Mouse (Mus musculus) embryonic fibroblast, embryonic 13.5 days (primary cell): ENCODE results near the gene Acy3. TPM values are rescaled to one million over a fixed set of nuclear protein-coding genes. Genes with fewer than 3 reads are reported as not detected.

Experiments
- H3K27ac ChIP-seq: 2 replicates; pipeline ENCODE4 v1.5.1; 2012; ENCODE audit warnings: low read length, control low read depth, inconsistent platforms; ENCODE audit not compliant: insufficient read depth
- H3K4me1 ChIP-seq: 2 replicates; pipeline ENCODE4 v1.6.1; 2011; ENCODE audit warnings: low read length; ENCODE audit not compliant: control insufficient read depth, insufficient read depth
- H3K4me3 ChIP-seq: 2 replicates; pipeline ENCODE4 v1.5.1; 2011; ENCODE audit warnings: mild to moderate bottlenecking, control low read depth, low read length; ENCODE audit not compliant: insufficient read depth
- CTCF ChIP-seq: IDR thresholded peaks from 2 replicates; pipeline ENCODE4 v1.5.1; 2011; ENCODE audit warnings: mild to moderate bottlenecking, control low read depth, low read length, moderate library complexity, borderline replicate concordance; ENCODE audit not compliant: insufficient read depth
- POLR2A ChIP-seq: IDR thresholded peaks from 2 replicates; pipeline ENCODE4 v1.6.1; 2011; ENCODE audit warnings: low read depth, mild to moderate bottlenecking, control low read depth, low read length, moderate library complexity
- polyA plus RNA-seq: library from polyadenylated mRNA; stranded (reverse); fragments of >200 nt; gene quantifications from 2 replicates; pipeline ENCODE4 v1.2.4, GENCODE M21; 2011; ENCODE audit warnings: low read depth; ENCODE audit not compliant: missing spikeins, insufficient read length

The Acy3 gene
- polyA plus RNA-seq, 1 experiment, result 4.9 TPM

DNA sequence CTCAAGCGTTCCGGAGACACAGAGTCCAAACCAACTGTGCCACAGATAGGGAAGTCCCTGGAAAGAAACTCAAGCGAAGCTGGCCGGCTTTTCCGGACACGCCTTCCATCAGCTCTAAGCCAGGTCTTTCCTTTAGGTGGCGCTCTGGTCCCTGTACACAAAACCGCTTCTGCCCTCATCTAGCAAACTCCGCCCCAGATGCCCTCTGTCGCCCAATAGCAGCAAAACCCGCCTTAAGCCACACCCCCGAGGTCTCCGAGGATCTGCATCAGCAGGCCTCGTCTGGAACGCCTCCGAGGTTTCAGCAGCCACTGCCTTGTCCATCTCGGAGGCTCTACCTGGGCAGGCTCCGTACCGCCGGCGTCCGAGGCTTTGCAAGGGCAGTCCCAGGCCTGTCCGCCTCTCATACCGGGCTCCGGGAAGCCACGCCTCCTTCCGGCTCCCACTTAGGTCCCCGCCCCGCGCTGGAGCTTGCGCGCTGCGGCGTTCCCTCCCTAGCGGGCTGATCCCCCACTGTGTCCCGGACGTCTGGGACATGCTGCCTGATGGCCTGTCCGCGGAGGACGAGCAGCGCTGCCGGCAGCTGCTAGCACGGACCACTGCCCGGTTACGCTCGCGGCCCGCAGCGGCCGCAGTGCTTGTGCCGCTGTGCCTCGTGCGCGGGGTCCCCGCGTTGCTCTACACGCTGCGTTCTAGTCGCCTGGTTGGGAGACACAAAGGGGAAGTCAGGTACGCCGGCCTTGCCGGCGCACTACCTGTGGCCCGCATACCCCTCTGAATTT lies 13.9 kb downstream of the Acy3 start, which contains the start of the genes Nudt8 and Gm49405:
Gene Nudt8, plus strand, starts transcription at position 462 of the 782 bp plus-strand sequence.
Gene Gm49405, plus strand, starts transcription at position 508 of the 782 bp plus-strand sequence.
- TF ChIP-seq CTCF (peak; percentile 39; the same call in 1 of the 2 replicates), POLR2A (peak; percentile 98)
- peak within 1 kb of the TSS; percentile 95 for H3K27ac ChIP-seq

GRCm38 (mm10) chr19:4000949-4001525 lies 14.7 kb downstream of the Acy3 start:
- Histone ChIP-seq H3K4me3 (peak overlapping the region; percentile 83), H3K27ac (peak overlapping the region; percentile 95), H3K4me1 (no peaks in the 10 kb centered on the region)
- TF ChIP-seq CTCF (no peak), POLR2A (peak; percentile 25; the same call in 1 of the 2 replicates)

More for the DNA sequence above, 13.9 kb downstream of the Acy3 start, which contains the start of the genes Nudt8 and Gm49405:
- H3K4me1 ChIP-seq, result no peaks in the 10 kb centered on the region
- peak within 1 kb of the TSS; percentile 83 for H3K4me3 ChIP-seq

- no peaks in the 10 kb centered on the region for H3K4me1 ChIP-seq
- TF ChIP-seq POLR2A (no peak), CTCF (no peak)
- no peak overlapping the region for H3K27ac ChIP-seq
- no peak overlapping the region for H3K4me3 ChIP-seq
Observed at GRCm38 (mm10) chr19:4001752-4002151, 15.4 kb downstream of the Acy3 start.

DNA sequence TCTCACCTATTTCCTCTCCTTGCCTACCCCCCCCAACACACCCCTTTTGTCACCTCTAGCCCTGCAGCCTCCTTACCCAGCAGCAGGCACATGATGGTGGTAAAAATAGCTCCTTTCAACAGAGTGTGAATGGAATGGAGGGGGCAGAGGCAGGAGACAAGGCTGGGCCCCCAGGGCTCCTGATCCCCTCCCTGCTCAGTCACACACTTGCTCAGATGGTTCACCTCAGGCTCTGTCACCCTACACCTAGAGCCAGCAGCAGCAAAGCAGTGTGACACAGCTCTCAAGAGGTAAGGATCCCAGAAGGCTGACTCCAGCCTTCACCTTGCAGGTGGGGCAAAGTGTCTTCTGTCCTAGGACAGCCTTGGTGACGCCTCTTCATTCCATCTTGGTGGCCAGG lies 16.7 kb downstream of the Acy3 start, which contains the start of gene Doc2g:
Gene Doc2g, plus strand, starts transcription at position 202 of the 400 bp plus-strand sequence.
- Histone ChIP-seq H3K4me3 (no peak within 1 kb of the TSS), H3K27ac (no peak within 1 kb of the TSS), H3K4me1 (no peaks in the 10 kb centered on the region)
- peak; percentile 14; the same call in 1 of the 2 replicates for TF ChIP-seq POLR2A
- no peak for TF ChIP-seq CTCF

DNA sequence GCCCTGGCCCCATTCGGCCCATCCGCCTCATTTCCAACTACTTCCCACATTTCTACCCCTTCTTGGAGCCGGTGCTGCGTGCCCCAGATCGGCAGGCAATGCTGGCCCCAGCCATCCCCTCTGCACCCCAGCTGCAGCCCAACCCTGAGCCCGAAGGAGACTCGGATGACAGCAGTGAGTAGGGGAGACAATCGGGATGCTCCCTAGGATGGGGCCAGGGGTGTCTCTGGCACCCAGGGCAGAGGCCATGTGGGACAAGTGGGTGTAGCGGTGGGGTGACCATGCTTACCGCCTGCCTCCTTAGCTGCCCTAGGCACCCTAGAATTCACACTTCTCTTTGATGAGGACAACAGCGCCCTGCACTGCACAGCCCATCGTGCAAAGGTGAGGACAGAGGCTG lies 17.3 kb downstream of the Acy3 start:
- TF ChIP-seq POLR2A (no peak; the same call in 1 of the 2 replicates), CTCF (no peak)
- Histone ChIP-seq H3K27ac (no peak overlapping the region), H3K4me1 (no peaks in the 10 kb centered on the region)

DNA sequence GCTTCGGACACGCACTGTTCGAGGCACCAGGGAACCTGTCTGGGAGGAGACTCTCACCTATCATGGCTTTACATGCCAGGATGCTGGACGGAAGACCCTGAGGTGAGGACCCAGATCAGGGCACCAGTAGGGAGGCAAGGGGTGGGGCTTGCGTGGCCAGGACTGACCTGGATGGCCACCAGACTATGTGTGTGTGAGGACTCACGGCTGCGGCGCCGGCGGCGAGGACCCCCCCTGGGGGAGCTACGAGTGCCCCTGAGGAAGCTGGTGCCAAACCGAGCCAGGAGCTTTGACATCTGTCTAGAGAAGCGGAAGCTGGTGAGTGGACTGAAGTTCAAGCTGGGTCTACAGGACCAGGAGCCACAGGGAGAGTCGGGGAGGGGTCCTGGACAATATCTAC lies 18.0 kb downstream of the Acy3 start:
- no peak for TF ChIP-seq POLR2A
- no peak for TF ChIP-seq CTCF
- Histone ChIP-seq H3K4me3 (no peak overlapping the region), H3K27ac (no peak overlapping the region), H3K4me1 (no peaks in the 10 kb centered on the region)

More for the DNA sequence above, 17.3 kb downstream of the Acy3 start:
- H3K4me3 ChIP-seq, result no peak overlapping the region

DNA sequence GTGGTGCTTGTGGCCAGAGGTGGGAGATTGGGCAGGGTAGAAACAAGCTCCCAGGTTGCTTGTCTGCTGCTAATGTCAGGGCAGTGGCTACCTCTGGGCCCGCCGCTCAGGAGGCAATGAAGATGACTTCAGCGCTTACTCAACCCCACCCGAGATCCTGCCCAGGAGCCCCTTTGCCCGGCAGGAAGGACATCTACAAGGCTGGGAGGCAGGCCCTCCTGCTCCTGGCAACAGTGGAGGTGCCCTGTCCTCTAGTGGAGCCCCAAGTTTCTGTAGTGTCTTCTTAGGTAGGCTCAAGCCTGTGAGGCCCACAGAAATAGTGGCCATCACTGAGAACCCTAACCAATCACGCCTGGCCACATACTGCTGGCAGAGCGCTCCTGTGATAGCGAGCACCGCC lies 18.7 kb downstream of the Acy3 start:
- Histone ChIP-seq H3K4me1 (no peaks in the 10 kb centered on the region), H3K27ac (no peak overlapping the region), H3K4me3 (no peak overlapping the region)
- no peak for TF ChIP-seq CTCF
- no peak for TF ChIP-seq POLR2A

GRCm38 (mm10) chr19:4005971-4006370 lies 19.6 kb downstream of the Acy3 start:
- Histone ChIP-seq H3K27ac (no peak overlapping the region), H3K4me3 (no peak overlapping the region), H3K4me1 (no peaks in the 10 kb centered on the region)
- TF ChIP-seq CTCF, result no peak
- TF ChIP-seq POLR2A, result no peak

DNA sequence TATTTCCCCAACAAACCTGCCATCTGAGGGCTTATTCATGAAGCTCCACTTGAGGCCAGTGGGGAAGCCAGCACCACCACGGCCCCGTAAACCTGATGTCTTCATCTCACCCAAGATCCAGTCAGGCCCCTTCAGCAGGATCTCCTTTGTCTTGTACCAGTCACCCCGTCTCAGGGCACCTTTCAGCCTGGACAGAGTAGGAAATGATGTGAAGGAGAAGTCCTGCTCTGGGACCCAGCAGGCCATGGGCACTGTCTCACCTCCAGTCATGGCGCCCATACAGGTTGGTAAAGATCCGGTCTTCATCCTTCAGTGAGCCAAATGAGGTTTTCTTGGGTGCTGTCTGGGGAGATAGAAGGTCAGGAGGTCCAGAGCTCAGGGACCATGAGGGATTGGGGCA lies 24.7 kb downstream of the Acy3 start:
- Histone ChIP-seq H3K27ac (no peak overlapping the region), H3K4me1 (peaks cover 2% of the 10 kb centered on the region; the same call in 1 of the 2 replicates), H3K4me3 (no peak overlapping the region)
- no peak for TF ChIP-seq CTCF
- TF ChIP-seq POLR2A, result no peak
